Mouse (Mus musculus) urinary bladder, postnatal 0 days (tissue): Measurements from ENCODE around the gene Zbtb44. TPM values are rescaled to one million over a fixed set of nuclear protein-coding genes. Genes with fewer than 3 reads are reported as not detected.

Source experiments
- polyA plus RNA-seq: library from polyadenylated mRNA; unstranded; fragments of >200 nt; fragmentation: Nextera tagmentation; extraction: Ambion mirVana; gene quantifications from 2 replicates; pipeline ENCODE4 v1.2.1, GENCODE M21; 2015

Gene Zbtb44
- 5.3 and 5.4 TPM in 2 replicates for polyA plus RNA-seq

DNA sequence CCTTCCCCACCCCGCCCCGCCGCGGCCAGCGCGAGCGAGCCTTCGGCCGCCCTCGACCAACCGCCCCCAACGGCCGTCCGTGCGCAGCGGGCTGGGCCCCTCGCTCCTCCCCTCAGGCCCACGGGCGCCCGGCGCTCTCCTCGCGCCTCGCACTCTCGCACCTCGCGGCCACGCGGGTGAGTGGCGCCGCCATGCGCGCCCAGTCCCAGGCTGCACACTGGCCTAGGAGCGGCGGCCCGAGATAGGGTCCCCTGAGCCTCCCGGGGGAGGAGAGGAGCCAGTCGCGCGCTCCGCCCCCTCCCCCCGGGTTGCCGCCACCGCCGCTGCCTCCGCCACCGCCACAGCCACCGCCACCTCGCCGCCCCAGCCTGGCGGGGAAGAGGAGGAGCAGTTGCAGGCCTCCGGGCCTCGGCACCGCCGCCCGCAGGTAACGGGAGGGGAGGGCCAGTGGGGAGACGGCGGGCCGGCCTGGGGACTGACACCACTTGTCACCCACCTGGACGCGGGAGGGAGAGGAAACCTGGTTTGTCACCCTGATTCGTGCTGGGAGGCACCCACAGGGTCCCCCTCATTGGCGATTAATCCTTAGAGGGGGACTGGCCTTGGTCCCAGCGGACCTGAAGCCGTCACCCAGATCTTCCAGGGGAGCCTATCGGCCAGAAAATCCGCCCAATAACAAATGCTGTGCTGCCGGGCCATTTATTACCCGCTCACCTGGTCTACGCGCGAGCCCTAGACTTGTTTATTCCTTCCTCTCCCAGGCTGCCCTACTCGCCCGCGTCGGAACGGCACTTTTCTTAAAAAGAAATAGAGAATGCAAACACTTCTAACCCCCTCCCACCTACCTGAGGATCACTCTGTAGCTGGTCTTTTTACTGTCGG, at the start of gene Zbtb44:
Zbtb44 (plus strand) TSS at position 113 of the 882 bp plus-strand sequence.

Other genes with a start within 250 kb of the Zbtb44 start
- gene Adamts15, start 108.2 kb upstream of the Zbtb44 start, polyA plus RNA-seq: 1.3 and 1.6 TPM in 2 replicates
- gene Adamts8, start 88.1 kb upstream of the Zbtb44 start, polyA plus RNA-seq: 4.0 and 4.2 TPM in 2 replicates
- gene St14, start 101.2 kb downstream of the Zbtb44 start, polyA plus RNA-seq: 23.5 and 25.2 TPM in 2 replicates
- 696 and 760 TPM in 2 replicates for gene Aplp2, start 181.2 kb downstream of the Zbtb44 start, polyA plus RNA-seq
- 1.7 and 1.9 TPM in 2 replicates for gene Prdm10, start 249.9 kb downstream of the Zbtb44 start, polyA plus RNA-seq